Mouse (Mus musculus) thymus, adult 2 months (tissue): ENCODE results near the gene Kalrn.

Experiments used
- CTCF ChIP-seq: fragments of 200-500 bp; IDR thresholded peaks from 2 replicates; pipeline ENCODE4 v1.5.1; 2012; ENCODE audit warnings: mild to moderate bottlenecking, control low read depth, low read length, moderate library complexity, borderline replicate concordance; ENCODE audit not compliant: control insufficient read depth, poor library complexity, insufficient read depth; ENCODE audit errors: extremely low read depth
- POLR2A ChIP-seq: fragments of 200-500 bp; IDR thresholded peaks from 2 replicates; pipeline ENCODE4 v1.6.1; 2012; ENCODE audit warnings: mild to moderate bottlenecking, low read length, control low read depth, moderate library complexity; ENCODE audit not compliant: control insufficient read depth, poor library complexity, insufficient read depth; ENCODE audit errors: extremely low read depth

- TF ChIP-seq CTCF (no peak), POLR2A (no peak)
Measured at GRCm38 (mm10) chr16:34254646-34255022, 318.7 kb downstream of the Kalrn start.
